Mouse (Mus musculus) heart, embryonic 14.5 days (tissue): Measurements from ENCODE around the gene Cacnb4. TPM values are rescaled to one million over a fixed set of nuclear protein-coding genes. Genes with fewer than 3 reads are reported as not detected.

ENCODE experiments used
- ATAC-seq: fragments of 200-750 bp; cut with Nextera tagmentation; 2 replicates; pipeline ENCODE4 v1.8.0; 2017; ENCODE audit warnings: low read depth, moderate TSS enrichment; ENCODE audit not compliant: insufficient number of reproducible peaks, insufficient read depth, low FRiP score
- H3K27ac ChIP-seq, 2 experiments: fragments of 200-500 bp in 1 of 2; fragments of 300-500 bp in 1 of 2; sonication (generic) in 1 of 2; replicated peaks in 1 of 2; 2 replicates each; pipeline ENCODE4 v1.5.1; 2012 to 2014; ENCODE audit warnings: low read depth in 2 of 2, low read length in 2 of 2, control low read depth in 1 of 2, mild to moderate bottlenecking in 1 of 2, mixed read lengths in 1 of 2; ENCODE audit not compliant: control insufficient read depth in 1 of 2, insufficient read depth in 1 of 2
- H3K27me3 ChIP-seq: fragments of 300-500 bp; sonication (generic); 2 replicates; pipeline ENCODE4 v1.6.1; 2014; ENCODE audit warnings: mild to moderate bottlenecking, low read length, control low read depth; ENCODE audit not compliant: control insufficient read depth, insufficient read depth
- H3K36me3 ChIP-seq: fragments of 300-500 bp; sonication (generic); 2 replicates; pipeline ENCODE4 v1.6.1; 2014; ENCODE audit warnings: mild to moderate bottlenecking, control low read depth, low read length, mixed read lengths; ENCODE audit not compliant: control insufficient read depth, insufficient read depth
- H3K4me1 ChIP-seq, 2 experiments: fragments of 200-500 bp in 1 of 2; fragments of 300-500 bp in 1 of 2; sonication (generic) in 1 of 2; 2 replicates each; pipeline ENCODE4 v1.6.1; 2012 to 2014; ENCODE audit warnings: low read length in 2 of 2, control low read depth in 1 of 2, mixed read lengths in 1 of 2; ENCODE audit not compliant: control insufficient read depth in 2 of 2, insufficient read depth in 2 of 2
- H3K4me2 ChIP-seq: fragments of 300-500 bp; sonication (generic); 2 replicates; pipeline ENCODE4 v1.6.1; 2014; ENCODE audit warnings: mild to moderate bottlenecking, low read length
- H3K4me3 ChIP-seq, 2 experiments: fragments of 200-500 bp in 1 of 2; fragments of 300-500 bp in 1 of 2; sonication (generic) in 1 of 2; 2 replicates each; pipeline ENCODE4 v1.5.1; 2012 to 2014; ENCODE audit warnings: low read length in 2 of 2, mild to moderate bottlenecking in 2 of 2, control low read depth in 1 of 2, low read depth in 1 of 2, moderate library complexity in 1 of 2; ENCODE audit not compliant: control insufficient read depth in 1 of 2, insufficient read depth in 1 of 2
- H3K9ac ChIP-seq: fragments of 300-500 bp; sonication (generic); 2 replicates; pipeline ENCODE4 v1.6.1; 2014; ENCODE audit warnings: mild to moderate bottlenecking, low read length
- H3K9me3 ChIP-seq: fragments of 300-500 bp; sonication (generic); 2 replicates; pipeline ENCODE4 v1.6.1; 2016; ENCODE audit warnings: low read length, control low read depth; ENCODE audit not compliant: control insufficient read depth
- WGBS: fragments of 180-500 bp; shearing (Covaris S2); extraction: QIAGEN DNeasy Blood & Tissue Kit; methylation state at CpG from one replicate; pipeline ENCODE4 v1.1.7; 2014; 5-methylcytosine and 5-hydroxymethylcytosine counted together
- polyA plus RNA-seq: library from polyadenylated mRNA; unstranded; fragments of >200 nt; fragmentation: Nextera tagmentation; extraction: Ambion mirVana; gene quantifications from 2 replicates; pipeline ENCODE4 v1.2.1, GENCODE M21; 2014

The Cacnb4 gene
- polyA plus RNA-seq, 1 experiment from 2014 or later: 0.43 TPM

DNA sequence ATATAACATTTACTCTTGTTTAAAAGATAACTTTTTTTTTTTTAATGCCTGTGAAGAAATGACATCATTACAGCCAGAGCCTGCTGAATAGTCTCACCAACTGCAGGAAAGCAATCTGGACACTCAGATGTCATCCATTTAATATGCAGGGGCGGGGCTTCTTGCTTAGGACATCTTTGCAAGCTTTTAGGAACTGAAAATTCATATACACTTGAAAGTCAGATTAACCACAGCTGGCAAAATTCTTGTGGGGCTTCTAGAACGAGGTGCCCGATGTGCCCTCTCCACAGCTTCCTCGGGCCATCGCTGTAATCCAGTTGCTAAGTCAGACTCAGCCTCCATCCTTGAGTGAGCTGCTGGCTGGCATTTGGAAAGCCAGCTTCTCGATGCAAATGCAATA is 137.3 kb downstream of the Cacnb4 start:
- Histone ChIP-seq H3K9me3 (no peaks in the 10 kb centered on the region), H3K4me2 (no peak overlapping the region), H3K27ac (no peak overlapping the region), H3K4me1 (no peaks in the 10 kb centered on the region), H3K36me3 (no peaks in the 10 kb centered on the region), H3K9ac (no peak overlapping the region), H3K27me3 (no peaks in the 10 kb centered on the region), H3K4me3 (no peak overlapping the region)
- ATAC-seq: no peak
- WGBS: 83% methylated on average over 6 of the region's 6 CpGs

DNA sequence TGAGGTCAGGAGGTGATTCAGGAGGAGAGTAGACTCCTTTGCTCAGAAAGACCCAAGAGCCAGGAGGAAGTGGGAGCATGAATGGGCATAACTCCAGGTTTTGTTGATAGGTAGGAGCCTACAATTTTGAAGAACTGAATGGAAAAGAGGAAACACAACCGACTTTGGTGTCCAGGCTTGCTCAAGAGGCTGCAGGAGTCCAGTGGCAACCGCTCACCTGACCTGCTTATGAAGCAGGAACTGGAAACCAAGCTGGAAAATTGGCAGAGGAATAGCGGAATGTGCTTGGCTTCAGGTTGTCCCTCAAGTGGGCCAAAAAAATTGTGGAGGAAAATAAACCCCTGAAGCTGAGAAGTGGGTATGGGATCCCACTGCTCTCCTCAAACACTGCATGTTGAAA is 139.0 kb downstream of the Cacnb4 start:
- H3K4me1 ChIP-seq: no peaks in the 10 kb centered on the region
- 78% methylated on average over 3 of the region's 3 CpGs for WGBS
- H3K27ac ChIP-seq: no peak overlapping the region
- no peaks in the 10 kb centered on the region for H3K27me3 ChIP-seq
- H3K4me2 ChIP-seq: no peak overlapping the region
- H3K4me3 ChIP-seq: no peak overlapping the region
- H3K36me3 ChIP-seq: no peaks in the 10 kb centered on the region
- no peaks in the 10 kb centered on the region for H3K9me3 ChIP-seq
- no peak for ATAC-seq
- H3K9ac ChIP-seq: no peak overlapping the region

- Histone ChIP-seq H3K4me1 (no peaks in the 10 kb centered on the region), H3K9ac (no peak overlapping the region), H3K9me3 (no peaks in the 10 kb centered on the region), H3K27me3 (no peaks in the 10 kb centered on the region), H3K36me3 (no peaks in the 10 kb centered on the region), H3K4me2 (no peak overlapping the region), H3K27ac (no peak overlapping the region), H3K4me3 (no peak overlapping the region)
- no peak for ATAC-seq
- 88% methylated on average over 9 of the region's 9 CpGs for WGBS
These were observed 139.5 kb downstream of the Cacnb4 start for GRCm38 (mm10) chr2:52537155-52537554.

- Histone ChIP-seq H3K4me2 (no peak overlapping the region), H3K4me3 (no peak overlapping the region), H3K36me3 (no peaks in the 10 kb centered on the region), H3K27ac (no peak overlapping the region), H3K9me3 (no peaks in the 10 kb centered on the region), H3K27me3 (no peaks in the 10 kb centered on the region), H3K9ac (no peak overlapping the region), H3K4me1 (no peaks in the 10 kb centered on the region)
- 77% methylated on average over 4 of the region's 4 CpGs for WGBS
- ATAC-seq: no peak
These were observed 140.1 kb downstream of the Cacnb4 start for GRCm38 (mm10) chr2:52536511-52536910.

DNA sequence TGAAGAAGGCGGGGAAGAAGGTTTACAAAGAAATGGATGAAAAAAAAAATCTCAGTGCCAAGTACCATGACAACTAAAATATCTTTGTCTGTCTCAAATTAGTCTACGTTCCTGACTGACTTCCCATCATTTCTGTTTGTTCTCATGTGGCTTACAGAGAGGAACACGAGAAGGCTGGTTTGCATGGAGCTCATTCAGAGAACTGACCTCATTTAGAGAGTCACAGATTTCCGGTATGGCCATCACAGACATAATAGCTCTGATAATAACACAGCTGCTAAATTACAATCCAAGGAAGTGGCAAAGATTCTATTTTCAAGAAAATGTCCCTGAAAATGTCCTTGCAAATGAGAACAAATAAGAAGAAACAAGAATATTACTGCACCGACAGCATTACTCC is 142.9 kb downstream of the Cacnb4 start:
- H3K4me1 ChIP-seq: no peaks in the 10 kb centered on the region
- ATAC-seq: no peak
- H3K4me2 ChIP-seq: no peak overlapping the region
- no peaks in the 10 kb centered on the region for H3K9me3 ChIP-seq
- H3K9ac ChIP-seq: no peak overlapping the region
- H3K4me3 ChIP-seq: no peak overlapping the region
- 81% methylated on average over 5 of the region's 5 CpGs for WGBS
- H3K27me3 ChIP-seq: no peaks in the 10 kb centered on the region
- H3K27ac ChIP-seq: no peak overlapping the region
- H3K36me3 ChIP-seq: no peaks in the 10 kb centered on the region

- peaks cover 0 to 5% of the 10 kb centered on the region in 2 experiments; a peak in 1 of 4 replicates for H3K4me1 ChIP-seq
- no peak overlapping the region for H3K9ac ChIP-seq
- H3K27me3 ChIP-seq: no peaks in the 10 kb centered on the region
- no peak overlapping the region for H3K4me3 ChIP-seq
- ATAC-seq: no peak
- no peak overlapping the region for H3K4me2 ChIP-seq
- H3K36me3 ChIP-seq: no peaks in the 10 kb centered on the region
- no peak overlapping the region for H3K27ac ChIP-seq
- WGBS: 72% methylated on average over 2 of the region's 2 CpGs
- H3K9me3 ChIP-seq: no peaks in the 10 kb centered on the region
These were observed 146.1 kb downstream of the Cacnb4 start for GRCm38 (mm10) chr2:52530521-52530920.

DNA sequence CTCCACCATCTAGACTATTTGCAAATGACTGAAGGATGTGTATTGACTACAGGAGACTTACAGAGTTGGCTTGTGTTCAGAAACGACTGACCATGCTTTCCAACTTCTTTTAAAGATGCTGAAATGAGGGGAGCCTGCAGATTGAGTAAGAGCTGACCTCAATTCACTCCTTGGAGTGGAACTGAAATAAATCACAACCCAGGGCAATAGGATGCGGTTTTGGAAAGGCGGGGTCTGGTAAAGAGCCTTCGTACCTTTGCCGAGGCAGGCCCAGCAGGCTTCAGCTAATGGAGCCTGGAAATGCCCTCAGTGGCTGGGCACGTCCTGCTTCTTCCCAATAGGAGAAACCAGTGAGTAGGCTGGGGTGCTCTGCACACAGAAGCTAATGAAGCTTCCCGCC is 147.4 kb downstream of the Cacnb4 start:
- H3K36me3 ChIP-seq: no peaks in the 10 kb centered on the region
- no peak overlapping the region for H3K4me3 ChIP-seq
- no peaks in the 10 kb centered on the region for H3K9me3 ChIP-seq
- no peak overlapping the region for H3K27ac ChIP-seq
- H3K27me3 ChIP-seq: no peaks in the 10 kb centered on the region
- no peak overlapping the region for H3K4me2 ChIP-seq
- 85% methylated on average over 7 of the region's 7 CpGs for WGBS
- ATAC-seq: no peak
- H3K4me1 ChIP-seq: peaks cover 0 to 6% of the 10 kb centered on the region in 2 experiments; a peak in 1 of 4 replicates
- H3K9ac ChIP-seq: no peak overlapping the region

GRCm38 (mm10) chr2:52525876-52526592 is 150.6 kb downstream of the Cacnb4 start:
- Histone ChIP-seq H3K27me3 (no peaks in the 10 kb centered on the region), H3K4me3 (no peak overlapping the region), H3K4me2 (no peak overlapping the region), H3K27ac (no peak overlapping the region), H3K36me3 (no peaks in the 10 kb centered on the region), H3K9ac (no peak overlapping the region), H3K9me3 (no peaks in the 10 kb centered on the region), H3K4me1 (peaks cover 0 to 6% of the 10 kb centered on the region in 2 experiments; a peak in 1 of 4 replicates)
- 65% methylated on average over 11 of the region's 11 CpGs for WGBS
- no peak for ATAC-seq
